Mouse (Mus musculus) spleen, adult 2 months (tissue): ENCODE results near the gene Dnajc10. TPM values are rescaled to one million over a fixed set of nuclear protein-coding genes. Genes with fewer than 3 reads are reported as not detected.

ENCODE experiments used
- DNase-seq, 2 experiments: peaks; one replicate each; pipeline versions ENCODE4 v3.0.0 to v3.0.0-alpha.2; 2012 to 2021; ENCODE audit warnings: low spot score in 2 of 2, low read depth in 1 of 2
- H3K27ac ChIP-seq: fragments of 200-500 bp; 2 replicates; pipeline ENCODE4 v1.5.1; 2012; ENCODE audit warnings: low read length, inconsistent platforms; ENCODE audit not compliant: insufficient read depth
- H3K27me3 ChIP-seq: fragments of 200-500 bp; 2 replicates; pipeline ENCODE4 v1.6.1; 2012; ENCODE audit warnings: mild to moderate bottlenecking, moderate library complexity, low read length, inconsistent platforms; ENCODE audit not compliant: control insufficient read depth, insufficient read depth
- H3K36me3 ChIP-seq: fragments of 200-500 bp; 2 replicates; pipeline ENCODE4 v1.6.1; 2012; ENCODE audit warnings: mild to moderate bottlenecking, low read length, inconsistent platforms; ENCODE audit not compliant: control insufficient read depth, insufficient read depth
- H3K4me1 ChIP-seq: fragments of 200-500 bp; 2 replicates; pipeline ENCODE4 v1.6.1; 2011; ENCODE audit warnings: inconsistent platforms; ENCODE audit not compliant: control insufficient read depth, insufficient read depth, insufficient read length
- H3K4me3 ChIP-seq: fragments of 200-500 bp; 2 replicates; pipeline ENCODE4 v1.5.1; 2011; ENCODE audit warnings: mild to moderate bottlenecking, inconsistent platforms; ENCODE audit not compliant: insufficient read depth, insufficient read length; ENCODE audit errors: extremely low read depth
- CTCF ChIP-seq: fragments of 200-500 bp; IDR thresholded peaks from 2 replicates; pipeline ENCODE4 v1.5.1; 2011; ENCODE audit warnings: mild to moderate bottlenecking, inconsistent platforms; ENCODE audit not compliant: insufficient read depth, insufficient read length, insufficient replicate concordance; ENCODE audit errors: extremely low read depth
- POLR2A ChIP-seq: fragments of 200-500 bp; IDR thresholded peaks from 2 replicates; pipeline ENCODE4 v1.6.1; 2011; ENCODE audit warnings: low read depth, low read length, inconsistent platforms
- WGBS: fragments of 180-500 bp; shearing (Covaris S2); methylation state at CpG from one replicate; pipeline ENCODE4 v1.1.7; 2018; 5-methylcytosine and 5-hydroxymethylcytosine counted together
- polyA plus RNA-seq: library from polyadenylated mRNA; depleted of rRNA; stranded (reverse); fragments of >200 nt; gene quantifications from 2 replicates; pipeline ENCODE4 v1.2.3, GENCODE M21; 2012

Dnajc10 gene
- polyA plus RNA-seq, 1 experiment, result 10.6 TPM

DNA sequence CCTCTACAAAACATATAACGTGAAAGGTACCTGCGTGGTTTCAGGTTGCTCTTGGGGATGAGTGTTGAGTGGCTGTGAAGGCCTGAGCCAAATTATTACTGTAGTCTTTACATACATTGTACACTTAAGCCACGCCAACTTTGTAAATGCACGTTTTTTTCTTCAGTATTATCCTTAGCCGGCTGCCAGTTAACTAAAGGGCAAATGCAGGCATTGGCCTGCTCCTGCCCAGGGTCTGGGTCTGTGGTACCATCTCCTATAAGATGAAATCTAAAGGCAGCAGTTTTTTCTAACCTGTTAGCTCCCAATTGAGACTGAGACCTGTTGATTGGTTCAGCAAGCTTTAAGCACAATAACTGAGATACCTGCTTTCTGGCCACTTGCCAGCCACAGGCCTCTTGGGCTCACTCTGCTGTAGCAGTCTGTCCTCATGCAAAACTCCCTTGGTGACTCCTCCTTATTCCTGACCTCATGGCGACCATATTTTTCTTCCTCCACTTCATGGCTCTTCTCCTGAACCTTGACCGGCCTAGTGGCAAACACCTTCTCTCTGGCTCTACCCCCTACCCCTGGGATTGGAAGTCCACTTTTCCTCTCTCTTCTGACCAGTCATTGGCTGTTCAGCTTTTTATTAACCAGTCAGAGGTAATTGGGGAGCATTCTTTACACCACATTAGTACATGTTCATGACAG lies 13.8 kb downstream of the Dnajc10 start:
- Histone ChIP-seq H3K4me3 (no peak overlapping the region), H3K36me3 (peaks cover 28% of the 10 kb centered on the region), H3K4me1 (no peaks in the 10 kb centered on the region), H3K27ac (no peak overlapping the region), H3K27me3 (no peaks in the 10 kb centered on the region)
- DNase-seq, result no peak
- TF ChIP-seq CTCF (no peak), POLR2A (no peak)
- WGBS, result 95% methylated on average over 7 of the region's 7 CpGs

- DNase-seq, result no peak
- no peak for TF ChIP-seq CTCF
- TF ChIP-seq POLR2A, result no peak
- no peak overlapping the region for H3K4me3 ChIP-seq
- no peaks in the 10 kb centered on the region for H3K4me1 ChIP-seq
- 96% methylated on average over 9 of the region's 9 CpGs for WGBS
- H3K27me3 ChIP-seq, result no peaks in the 10 kb centered on the region
- peaks cover 34% of the 10 kb centered on the region for H3K36me3 ChIP-seq
- no peak overlapping the region for H3K27ac ChIP-seq
Measured at GRCm38 (mm10) chr2:80340537-80340936, 25.3 kb downstream of the Dnajc10 start.

DNA sequence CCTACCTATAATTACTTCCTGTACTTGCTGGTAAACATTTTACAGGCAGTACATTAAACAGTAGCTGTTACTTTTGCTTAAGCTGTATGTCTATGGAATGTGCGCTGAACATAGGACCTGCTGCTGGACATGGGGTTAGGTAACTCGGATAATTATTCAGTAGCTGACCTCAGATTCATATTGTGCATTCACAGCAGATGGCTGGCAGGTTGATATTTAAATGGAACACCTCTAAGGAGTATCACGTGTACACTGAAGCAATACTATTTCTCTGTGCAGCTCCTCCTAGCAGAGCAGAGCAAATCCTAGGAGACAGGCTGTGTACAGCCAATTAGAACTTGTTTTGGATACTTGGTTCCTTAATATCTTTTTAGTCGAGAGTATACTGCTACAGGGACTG lies 39.3 kb downstream of the Dnajc10 start:
- Histone ChIP-seq H3K27me3 (no peaks in the 10 kb centered on the region), H3K4me3 (no peak overlapping the region), H3K27ac (no peak overlapping the region), H3K4me1 (no peaks in the 10 kb centered on the region), H3K36me3 (peaks cover 12% of the 10 kb centered on the region)
- 93% methylated on average over 4 of the region's 4 CpGs for WGBS
- TF ChIP-seq POLR2A, result no peak
- no peak for DNase-seq

- no peak overlapping the region for H3K4me3 ChIP-seq
- peaks cover 9% of the 10 kb centered on the region for H3K36me3 ChIP-seq
- no peak for DNase-seq
- no peak for TF ChIP-seq POLR2A
- no peak overlapping the region for H3K27ac ChIP-seq
- H3K27me3 ChIP-seq, result no peaks in the 10 kb centered on the region
- WGBS, result 53% methylated on average over 8 of the region's 8 CpGs
- no peaks in the 10 kb centered on the region for H3K4me1 ChIP-seq
Measured at GRCm38 (mm10) chr2:80356656-80357231, 41.5 kb downstream of the Dnajc10 start.

DNA sequence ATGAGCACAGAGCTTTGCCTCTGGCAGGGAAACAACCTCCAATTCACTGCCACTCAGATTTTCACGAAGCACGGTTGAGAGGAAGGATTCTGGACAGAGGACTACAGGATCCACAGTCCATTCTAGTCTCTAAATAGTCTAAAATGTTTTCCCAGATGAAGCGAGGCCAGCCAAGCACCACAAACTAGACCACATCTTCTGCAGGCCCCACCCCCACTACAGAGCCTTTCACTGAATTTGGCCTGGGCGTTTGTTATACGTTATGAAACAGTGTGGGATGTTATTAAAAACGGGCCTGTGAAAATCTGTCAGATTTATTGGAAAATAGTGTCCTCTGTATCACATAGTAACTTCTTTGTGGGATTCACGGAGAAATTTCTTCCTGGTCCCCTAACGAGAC lies 56.2 kb downstream of the Dnajc10 start:
- no peak for DNase-seq
- Histone ChIP-seq H3K4me1 (no peaks in the 10 kb centered on the region), H3K36me3 (no peaks in the 10 kb centered on the region), H3K4me3 (no peak overlapping the region), H3K27me3 (no peaks in the 10 kb centered on the region), H3K27ac (no peak overlapping the region)
- TF ChIP-seq POLR2A, result no peak
- TF ChIP-seq CTCF, result no peak
- 88% methylated on average over 8 of the region's 8 CpGs for WGBS

DNA sequence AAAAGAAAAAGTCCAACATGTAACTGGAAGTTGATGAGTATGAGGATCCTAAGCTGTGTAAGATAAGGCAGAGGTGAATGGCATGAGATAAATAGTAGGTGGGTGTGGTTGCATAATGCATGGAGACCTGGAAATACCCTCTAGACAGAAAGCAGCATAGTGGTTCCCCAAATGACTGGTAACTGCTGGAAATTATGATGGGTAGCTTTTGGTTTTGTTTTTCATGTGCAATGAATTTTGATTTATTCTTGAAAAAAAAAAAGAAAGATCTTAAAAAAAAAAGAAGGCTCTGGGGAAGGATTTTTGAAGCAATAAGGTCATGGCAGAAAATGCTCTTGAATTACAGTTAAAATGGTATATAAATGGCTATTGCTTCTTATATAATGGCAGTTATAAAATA lies 59.6 kb downstream of the Dnajc10 start:
- DNase-seq, result no peak
- no peaks in the 10 kb centered on the region for H3K36me3 ChIP-seq
- no peak overlapping the region for H3K4me3 ChIP-seq
- TF ChIP-seq CTCF, result no peak
- no peak for TF ChIP-seq POLR2A
- no peaks in the 10 kb centered on the region for H3K27me3 ChIP-seq
- no peaks in the 10 kb centered on the region for H3K4me1 ChIP-seq
- H3K27ac ChIP-seq, result no peak overlapping the region

- H3K4me3 ChIP-seq, result no peak overlapping the region
- DNase-seq, result no peak
- no peaks in the 10 kb centered on the region for H3K4me1 ChIP-seq
- no peaks in the 10 kb centered on the region for H3K36me3 ChIP-seq
- WGBS, result 93% methylated on average over 5 of the region's 5 CpGs
- H3K27ac ChIP-seq, result no peak overlapping the region
- TF ChIP-seq POLR2A (no peak), CTCF (no peak)
- H3K27me3 ChIP-seq, result no peaks in the 10 kb centered on the region
Measured at GRCm38 (mm10) chr2:80379848-80380247, 64.6 kb downstream of the Dnajc10 start.
